In genomic region chr10:66354986-66355385, GRCm38 (mm10) we compare ENCODE assay signal across 21 mouse cellular contexts.
"Had no signal": no experiment of that assay in that cellular context is flagged by ENCODE, and none has a peak within 500 bp of the region (broad histone marks: within the 10 kb centered on the region; RNA-seq: fewer than 3 reads in every experiment).

No protein-coding gene starts in this region.

- H3K36me3 ChIP-seq: kidney, embryonic 15.5 days; limb, embryonic 10.5 days; limb, embryonic 13.5 days; liver, embryonic 12.5 days; liver, embryonic 15.5 days; lung, embryonic 15.5 days; neural tube, embryonic 12.5 days; neural tube, embryonic 15.5 days; stomach, embryonic 15.5 days had no signal

- H3K27me3 ChIP-seq: kidney, embryonic 15.5 days; limb, embryonic 13.5 days; liver, embryonic 12.5 days; liver, embryonic 15.5 days; lung, embryonic 15.5 days; neural tube, embryonic 12.5 days; neural tube, embryonic 15.5 days; stomach, embryonic 15.5 days had no signal

- H3K4me2 ChIP-seq: kidney, embryonic 15.5 days; limb, embryonic 13.5 days; liver, embryonic 12.5 days; liver, embryonic 15.5 days; lung, embryonic 15.5 days; midbrain, embryonic 11.5 days; neural tube, embryonic 12.5 days; neural tube, embryonic 15.5 days; stomach, embryonic 15.5 days had no signal

- H3K4me3 ChIP-seq: kidney, embryonic 15.5 days; limb, embryonic 10.5 days; limb, embryonic 13.5 days; liver, embryonic 12.5 days; liver, embryonic 15.5 days; lung, embryonic 15.5 days; neural tube, embryonic 12.5 days; neural tube, embryonic 15.5 days; stomach, embryonic 15.5 days had no signal

- DNase-seq: kidney, postnatal 10 days; kidney, postnatal 4 days; liver; lung, adult 18-20 months; lung, postnatal 10 days; lung, postnatal 4 days; midbrain, embryonic 14.5 days; right cerebral cortex, postnatal 25 days; spleen, adult 18-20 months; thymus, adult 18-20 months; thymus, postnatal 36 days had no signal

- ATAC-seq: liver, embryonic 12.5 days had no signal
